Mouse (Mus musculus) urinary bladder, postnatal 4 days (tissue): ENCODE measurements around the gene Clstn1.

Experiments used
- DNase-seq, 2 experiments: peaks; one replicate each; pipeline ENCODE4 v3.0.0; 2021 to 2022; ENCODE audit warnings: low spot score in 2 of 2

Gene Clstn1

GRCm38 (mm10) chr4:149675378-149676261 lies 89.4 kb downstream of the Clstn1 start:
- peak; percentile 70 to 78 for DNase-seq

DNA sequence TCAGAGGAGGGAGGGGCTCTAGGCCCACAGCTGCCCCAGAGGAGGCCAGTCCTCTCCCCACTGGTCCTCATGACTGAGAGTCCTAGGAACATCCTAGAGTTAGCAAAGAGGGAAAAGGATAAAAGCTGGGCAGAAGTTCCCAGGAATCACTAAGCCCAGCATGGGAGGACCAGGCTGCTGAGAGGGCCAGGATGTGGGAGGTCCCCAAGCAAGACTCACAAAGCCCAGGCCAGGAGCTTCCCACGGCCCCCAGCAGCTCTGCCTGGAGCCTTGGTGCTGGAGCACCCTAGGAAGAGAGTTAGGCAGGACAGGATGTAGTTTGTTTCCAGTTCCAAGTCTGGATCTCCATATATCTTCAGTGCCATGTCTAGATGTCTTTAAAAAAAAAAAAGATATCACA lies 91.7 kb downstream of the Clstn1 start:
- no peak for DNase-seq

DNA sequence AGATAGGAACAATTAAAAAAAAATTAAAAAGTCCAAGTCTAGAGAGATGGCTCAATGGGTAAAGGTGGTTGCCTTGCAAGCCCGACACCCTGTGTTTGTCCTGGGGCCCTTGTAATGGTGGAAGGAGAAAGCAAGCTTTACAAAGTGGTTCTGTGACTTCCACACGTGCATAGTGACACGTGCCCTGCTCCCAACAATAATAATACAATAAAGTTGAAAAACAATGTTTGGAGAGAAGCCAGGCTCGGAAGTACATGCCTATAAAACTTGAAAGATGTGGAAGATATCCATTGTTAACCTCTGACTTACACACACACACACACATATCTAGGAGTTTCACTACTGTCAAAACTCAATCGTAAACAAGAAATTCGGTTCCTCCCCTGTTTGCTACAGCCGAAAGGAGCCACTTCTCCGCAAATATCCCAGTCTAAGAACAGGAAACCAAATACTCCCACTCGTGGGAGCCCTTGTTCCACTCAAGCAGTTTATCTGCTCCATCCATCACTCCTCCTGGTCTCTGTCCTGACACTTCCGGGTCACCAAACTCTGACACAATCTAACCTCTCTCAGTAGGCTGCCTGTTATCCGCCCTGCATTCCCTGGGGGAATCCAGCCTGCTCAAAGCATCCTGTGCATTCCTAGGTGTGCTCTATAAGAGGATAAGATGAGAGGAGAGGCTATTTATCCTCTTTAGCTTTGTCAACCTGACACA lies 92.9 kb downstream of the Clstn1 start:
- no peak for DNase-seq

DNA sequence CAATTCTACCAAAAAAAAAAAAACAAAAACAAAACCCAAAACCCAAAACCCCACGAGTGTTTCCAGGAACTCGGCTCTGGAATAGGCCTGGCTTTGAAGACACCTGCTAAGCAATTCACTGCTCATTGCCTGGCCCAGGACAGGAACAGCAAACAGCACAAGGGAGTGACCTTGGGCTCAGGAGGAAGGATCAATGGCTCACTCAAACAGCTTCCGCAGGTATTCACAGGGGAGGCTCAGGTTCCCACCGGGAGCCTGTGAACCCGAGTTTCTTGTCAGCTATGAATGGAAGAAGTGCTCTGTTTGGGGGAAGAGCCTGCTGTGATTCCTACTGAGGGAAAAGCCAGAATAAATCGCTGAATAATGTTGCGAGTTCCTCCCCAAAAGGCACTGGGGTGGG lies 97.6 kb downstream of the Clstn1 start:
- no peak for DNase-seq

DNA sequence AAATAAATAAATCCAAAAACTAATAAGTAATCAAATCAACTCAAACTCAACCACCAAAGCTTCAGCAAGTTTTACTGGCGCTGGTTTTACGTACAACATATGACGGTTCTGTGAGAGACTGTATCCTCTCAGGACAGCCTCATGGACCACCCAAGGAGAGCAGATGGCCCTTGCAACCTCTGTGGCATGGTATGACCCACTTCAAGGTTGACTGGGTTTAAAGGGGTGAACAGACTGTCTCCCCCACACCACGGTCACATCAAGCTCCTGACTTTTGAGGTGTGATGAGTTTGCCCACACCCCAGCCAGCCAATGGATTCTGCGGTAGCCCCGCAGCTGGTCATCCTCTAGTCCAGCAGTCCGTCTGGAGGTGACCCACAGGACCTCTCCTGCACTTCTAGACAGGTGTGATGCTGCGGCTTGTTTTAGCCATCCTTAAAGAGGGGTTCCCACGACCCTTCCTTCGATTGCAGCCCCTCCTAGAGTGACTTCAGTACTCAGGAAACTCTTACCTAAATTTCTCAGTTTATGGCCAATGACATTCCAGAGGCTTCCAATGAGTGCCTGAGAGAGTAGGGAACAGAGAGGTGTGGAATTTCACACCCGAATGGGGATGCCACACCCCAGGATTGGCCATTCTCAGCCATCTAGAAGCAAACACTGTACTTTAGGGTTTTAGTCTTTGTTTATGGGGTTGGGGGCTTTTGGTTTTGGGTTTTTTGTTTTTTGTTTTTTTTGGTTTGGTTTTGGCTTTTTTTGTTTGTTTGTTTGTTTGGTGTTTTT lies 98.8 kb downstream of the Clstn1 start:
- no peak for DNase-seq

DNA sequence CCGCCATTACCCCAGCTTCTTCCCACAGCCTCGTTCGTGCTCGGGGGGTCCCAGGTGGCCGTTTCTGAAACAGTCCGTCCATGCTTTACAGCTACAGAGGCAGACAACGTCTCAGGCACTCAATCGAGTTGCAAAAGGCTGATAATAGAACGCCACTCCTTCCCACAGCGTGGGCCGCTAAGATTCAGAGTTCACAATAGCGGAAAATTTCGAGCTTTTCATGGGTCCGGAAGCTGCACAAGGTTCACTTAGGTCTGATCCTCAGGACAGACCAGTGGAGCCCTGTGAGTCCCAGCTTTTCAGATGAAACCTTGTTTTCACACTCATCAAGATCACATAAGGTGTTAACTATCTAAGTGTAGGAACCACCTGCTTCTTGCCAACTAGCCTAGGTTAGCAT lies 102.6 kb downstream of the Clstn1 start:
- DNase-seq = no peak

DNA sequence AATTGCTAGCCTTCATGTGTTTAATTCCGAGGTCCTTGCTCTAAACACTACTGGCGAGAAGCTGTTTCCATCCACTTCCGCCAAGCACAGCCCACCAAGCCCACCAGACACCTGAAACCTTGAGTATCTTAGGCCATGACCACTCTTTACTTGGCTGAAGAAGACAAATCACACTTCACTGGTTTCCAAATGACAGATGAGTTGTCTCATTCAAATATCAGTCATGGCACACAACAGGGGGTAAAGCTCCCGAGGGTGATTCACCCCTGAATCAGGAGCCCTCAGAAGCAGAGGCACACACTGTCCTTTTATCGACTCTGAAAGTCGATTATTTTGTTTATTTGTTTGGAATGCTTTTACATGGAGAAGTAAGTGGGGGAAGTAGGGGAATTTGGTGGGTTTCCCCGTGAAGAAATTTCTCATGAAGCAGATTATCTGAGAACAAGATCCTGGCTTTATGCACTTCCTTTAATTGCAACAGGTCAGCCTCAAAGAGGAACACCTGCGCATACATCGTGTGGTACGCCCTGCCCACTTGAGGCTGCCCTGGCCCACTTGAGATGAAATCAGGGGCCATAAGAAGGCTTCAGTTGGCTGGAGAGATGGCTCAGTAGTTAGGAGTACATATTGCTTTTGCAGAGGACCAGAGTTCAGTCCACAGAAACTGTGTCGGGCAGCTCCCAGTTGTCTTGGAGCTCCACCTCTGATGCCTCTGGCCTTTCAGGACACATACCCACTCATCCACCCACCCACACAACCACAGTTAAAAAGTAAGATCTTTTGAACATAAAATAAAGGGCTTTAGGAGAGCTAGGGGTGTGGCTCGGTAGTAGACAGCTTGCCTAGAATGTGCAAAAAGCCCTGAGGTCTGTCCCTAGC lies 103.8 kb downstream of the Clstn1 start:
- no peak for DNase-seq

DNA sequence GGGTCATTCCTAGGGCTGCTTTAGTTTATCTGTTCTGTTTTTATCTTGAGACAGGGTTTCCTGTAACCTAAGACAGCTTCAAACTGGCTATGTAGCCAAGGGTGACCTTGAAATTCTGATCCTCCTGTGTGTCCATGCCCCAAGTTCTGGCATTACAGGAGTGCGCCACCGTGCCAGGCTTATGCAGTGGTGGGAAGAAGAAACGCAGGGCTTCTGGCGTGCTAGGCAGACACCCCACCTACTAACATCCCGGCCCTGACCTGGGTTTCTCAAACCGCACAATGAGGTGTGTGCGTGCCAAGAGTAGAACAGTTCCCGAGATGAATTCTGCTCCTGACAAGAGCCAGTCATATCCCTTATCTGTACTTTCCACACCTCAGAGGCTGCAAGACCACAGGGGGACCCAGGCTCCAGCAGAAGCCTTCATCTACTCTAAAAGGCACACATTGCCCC lies 104.6 kb downstream of the Clstn1 start:
- no peak for DNase-seq

DNA sequence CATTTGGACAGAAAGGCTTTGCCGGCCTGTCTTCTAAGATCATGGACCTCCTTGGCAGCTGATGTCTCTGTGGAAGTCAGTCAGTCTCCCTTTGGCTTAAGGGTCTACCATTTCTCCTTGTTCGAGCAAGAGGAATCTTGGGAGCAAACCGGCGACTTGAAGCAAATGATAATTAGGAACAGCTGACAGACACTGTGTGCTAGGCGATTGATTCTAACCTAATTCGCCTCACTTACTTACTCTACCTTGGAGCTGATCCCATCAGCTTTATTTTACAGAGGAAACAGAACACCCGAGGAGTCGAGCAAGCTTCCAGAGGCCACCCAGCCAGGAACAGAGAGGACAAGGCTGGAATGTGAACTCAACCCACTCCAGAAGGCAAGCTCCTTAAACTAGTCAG lies 105.1 kb downstream of the Clstn1 start:
- DNase-seq = no peak

- DNase-seq = no peak
These were observed 110.1 kb downstream of the Clstn1 start for GRCm38 (mm10) chr4:149696189-149696971.

- no peak for DNase-seq
These were observed 111.4 kb downstream of the Clstn1 start for GRCm38 (mm10) chr4:149697506-149698196.

GRCm38 (mm10) chr4:149698197-149698821 lies 112.0 kb downstream of the Clstn1 start:
- no peak for DNase-seq
